Mouse (Mus musculus) liver, adult 2 months (tissue): Measurements from ENCODE around the gene Ugt1a6b. TPM values are rescaled to one million over a fixed set of nuclear protein-coding genes. Genes with fewer than 3 reads are reported as not detected.
A peak's percentile ranks its signal among the peaks of the same experiment; 100 is the strongest.
"Not testable (repeated sequence)": the region's sequence is repeated elsewhere in the genome, so short reads cannot be mapped to it uniquely, and the experiment has no call there.

ENCODE experiments used
- DNase-seq: peaks from one replicate; pipeline ENCODE4 v3.0.0-alpha.2; 2011; ENCODE audit warnings: low read depth, low spot score; ENCODE audit errors: extremely low read depth
- H3K27ac ChIP-seq: fragments of 200-500 bp; replicated peaks from 2 replicates; pipeline ENCODE4 v1.5.1; 2012; ENCODE audit warnings: low read depth, mild to moderate bottlenecking, control low read depth, inconsistent platforms, low read length; ENCODE audit not compliant: insufficient read depth
- H3K27me3 ChIP-seq: fragments of 200-500 bp; 2 replicates; pipeline ENCODE4 v1.6.1; 2012; ENCODE audit warnings: mild to moderate bottlenecking, moderate library complexity, low read length, inconsistent platforms; ENCODE audit not compliant: control insufficient read depth, insufficient read depth
- H3K36me3 ChIP-seq: fragments of 200-500 bp; 2 replicates; pipeline ENCODE4 v1.6.1; 2012; ENCODE audit warnings: low read length, inconsistent platforms; ENCODE audit not compliant: control insufficient read depth, insufficient read depth
- H3K4me1 ChIP-seq: fragments of 200-500 bp; 2 replicates; pipeline ENCODE4 v1.6.1; 2011; ENCODE audit warnings: low read length; ENCODE audit not compliant: control insufficient read depth, insufficient read depth
- H3K4me3 ChIP-seq: fragments of 200-500 bp; 2 replicates; pipeline ENCODE4 v1.5.1; 2011; ENCODE audit warnings: low read depth, mild to moderate bottlenecking, control low read depth, low read length, moderate library complexity; ENCODE audit not compliant: insufficient read depth
- H3K79me2 ChIP-seq: fragments of 200-500 bp; 2 replicates; pipeline ENCODE4 v1.6.1; 2012; ENCODE audit warnings: inconsistent platforms, mild to moderate bottlenecking, low read length, moderate library complexity; ENCODE audit not compliant: control insufficient read depth, insufficient read depth
- H3K9ac ChIP-seq: fragments of 200-500 bp; 2 replicates; pipeline ENCODE4 v1.6.1; 2012; ENCODE audit warnings: low read depth, mild to moderate bottlenecking, control low read depth, inconsistent platforms, low read length
- CTCF ChIP-seq: fragments of 200-500 bp; IDR thresholded peaks from 2 replicates; pipeline ENCODE4 v1.5.1; 2011; ENCODE audit warnings: low read depth, low read length, control low read depth
- POLR2A ChIP-seq: fragments of 200-500 bp; IDR thresholded peaks from 2 replicates; pipeline ENCODE4 v1.6.1; 2011; ENCODE audit warnings: low read length, control low read depth; ENCODE audit not compliant: insufficient read depth; ENCODE audit errors: extremely low read depth
- WGBS: fragments of 180-500 bp; shearing (Covaris S2); methylation state at CpG from one replicate; pipeline ENCODE4 v1.1.7; 2018; 5-methylcytosine and 5-hydroxymethylcytosine counted together
- polyA plus RNA-seq: library from polyadenylated mRNA; depleted of rRNA; stranded (reverse); fragments of >200 nt; gene quantifications from 2 replicates; pipeline ENCODE4 v1.2.3, GENCODE M21; 2012
- total RNA-seq: library from RNA; depleted of rRNA; stranded (reverse); fragments of >200 nt; gene quantifications from 2 replicates; pipeline ENCODE4 v1.2.3, GENCODE M21; 2014

Gene Ugt1a6b
- total and polyA plus RNA-seq, 2 experiments = 91.0 to 97.1 TPM

DNA sequence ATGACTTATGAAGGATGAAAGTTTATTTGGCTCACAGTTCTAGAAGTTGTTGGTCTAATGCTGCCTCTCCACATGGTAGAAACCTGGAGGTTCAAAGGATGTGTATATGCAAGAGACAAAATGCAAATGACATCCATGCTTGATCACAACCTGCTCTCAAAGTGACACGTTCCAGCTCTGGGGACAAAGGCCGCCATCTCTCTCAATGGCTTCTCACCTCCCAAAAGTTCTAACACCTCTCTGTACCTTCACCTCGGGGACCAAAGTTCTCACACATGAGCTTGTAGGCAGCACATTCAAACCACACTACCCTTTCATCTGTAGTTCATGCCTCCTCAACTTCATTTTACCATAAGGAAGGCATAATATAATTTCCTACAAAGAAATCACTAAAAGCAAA is 114.5 kb downstream of the Ugt1a6b start:
- peaks cover 9% of the 10 kb centered on the region for H3K79me2 ChIP-seq
- H3K36me3 ChIP-seq = peaks cover 27% of the 10 kb centered on the region
- DNase-seq = peak; percentile 78
- WGBS = 38% methylated on average over 3 of the region's 3 CpGs
- H3K4me1 ChIP-seq = peaks cover 8% of the 10 kb centered on the region
- no peaks in the 10 kb centered on the region for H3K27me3 ChIP-seq
- no peak overlapping the region for H3K27ac ChIP-seq
- H3K9ac ChIP-seq = no peak overlapping the region
- no peak overlapping the region for H3K4me3 ChIP-seq
- TF ChIP-seq POLR2A (no peak), CTCF (no peak)

DNA sequence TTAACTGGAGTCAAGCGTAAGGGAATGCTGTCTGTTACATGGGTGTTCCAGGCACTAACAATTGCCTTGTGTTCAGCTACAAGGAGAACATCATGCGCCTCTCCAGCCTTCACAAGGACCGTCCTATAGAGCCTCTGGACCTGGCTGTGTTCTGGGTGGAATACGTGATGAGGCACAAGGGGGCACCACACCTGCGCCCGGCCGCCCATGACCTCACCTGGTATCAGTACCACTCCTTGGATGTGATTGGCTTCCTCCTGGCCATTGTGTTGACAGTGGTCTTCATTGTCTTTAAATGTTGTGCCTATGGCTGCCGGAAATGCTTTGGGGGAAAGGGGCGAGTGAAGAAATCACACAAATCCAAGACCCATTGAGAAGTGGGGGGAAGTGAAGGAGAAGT is 115.0 kb downstream of the Ugt1a6b start:
- no peak overlapping the region for H3K4me3 ChIP-seq
- H3K36me3 ChIP-seq = peaks cover 27% of the 10 kb centered on the region
- no peak for DNase-seq
- no peak for TF ChIP-seq POLR2A
- TF ChIP-seq CTCF = no peak
- H3K79me2 ChIP-seq = peaks cover 9% of the 10 kb centered on the region
- 77% methylated on average over 9 of the region's 9 CpGs for WGBS
- no peak overlapping the region for H3K9ac ChIP-seq
- H3K27ac ChIP-seq = no peak overlapping the region
- no peaks in the 10 kb centered on the region for H3K27me3 ChIP-seq
- H3K4me1 ChIP-seq = peaks cover 8% of the 10 kb centered on the region

DNA sequence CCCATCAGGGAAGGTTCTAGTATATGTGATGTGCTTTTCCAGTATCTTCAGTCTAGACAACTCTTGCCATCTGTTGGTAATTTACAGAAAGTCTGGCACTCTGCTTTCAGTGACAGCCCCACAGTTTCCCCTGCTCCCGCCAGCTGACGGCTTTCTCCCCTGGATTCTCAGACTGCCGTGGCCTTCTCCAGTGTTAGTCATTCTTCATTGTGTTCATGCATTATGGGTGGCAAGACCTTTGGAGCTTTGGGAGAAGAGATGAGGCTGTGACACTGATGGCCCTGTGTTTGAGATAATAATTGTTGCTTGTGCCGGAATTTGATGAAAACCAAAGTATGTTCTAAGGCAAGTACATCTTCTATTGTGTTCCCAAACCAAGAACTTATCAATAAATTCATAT is 115.5 kb downstream of the Ugt1a6b start:
- Histone ChIP-seq H3K9ac (no peak overlapping the region), H3K4me3 (no peak overlapping the region), H3K27ac (no peak overlapping the region), H3K36me3 (peaks cover 27% of the 10 kb centered on the region), H3K27me3 (no peaks in the 10 kb centered on the region), H3K4me1 (peaks cover 8% of the 10 kb centered on the region), H3K79me2 (peaks cover 9% of the 10 kb centered on the region)
- no peak for TF ChIP-seq CTCF
- no peak for TF ChIP-seq POLR2A
- WGBS = 52% methylated on average over 4 of the region's 4 CpGs
- no peak for DNase-seq

DNA sequence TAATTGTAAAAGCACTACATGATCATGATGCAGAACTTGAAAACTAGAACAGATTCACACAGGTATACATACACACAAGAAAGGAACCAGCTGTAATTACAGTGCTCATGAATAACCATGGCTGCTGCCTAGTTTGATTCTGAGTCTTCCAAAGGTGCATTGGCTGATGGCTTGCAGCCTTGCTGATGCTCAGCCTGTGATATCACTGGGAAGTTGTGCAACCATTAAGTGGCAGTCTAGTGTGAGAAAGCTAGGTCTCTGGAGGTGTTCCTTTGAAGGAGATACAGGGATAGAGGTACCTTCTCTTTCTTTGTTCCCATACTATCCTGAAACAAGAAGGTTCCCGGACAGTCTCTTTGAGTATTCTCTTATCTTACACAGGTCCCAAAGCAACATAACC is 116.0 kb downstream of the Ugt1a6b start:
- Histone ChIP-seq H3K27ac (no peak overlapping the region), H3K9ac (no peak overlapping the region), H3K4me3 (no peak overlapping the region), H3K4me1 (peaks cover 8% of the 10 kb centered on the region), H3K36me3 (peaks cover 27% of the 10 kb centered on the region), H3K27me3 (no peaks in the 10 kb centered on the region), H3K79me2 (peaks cover 8% of the 10 kb centered on the region)
- DNase-seq = peak; percentile 70
- no peak for TF ChIP-seq CTCF
- no peak for TF ChIP-seq POLR2A
- 16% methylated on average over 1 of the region's 1 CpGs for WGBS

DNA sequence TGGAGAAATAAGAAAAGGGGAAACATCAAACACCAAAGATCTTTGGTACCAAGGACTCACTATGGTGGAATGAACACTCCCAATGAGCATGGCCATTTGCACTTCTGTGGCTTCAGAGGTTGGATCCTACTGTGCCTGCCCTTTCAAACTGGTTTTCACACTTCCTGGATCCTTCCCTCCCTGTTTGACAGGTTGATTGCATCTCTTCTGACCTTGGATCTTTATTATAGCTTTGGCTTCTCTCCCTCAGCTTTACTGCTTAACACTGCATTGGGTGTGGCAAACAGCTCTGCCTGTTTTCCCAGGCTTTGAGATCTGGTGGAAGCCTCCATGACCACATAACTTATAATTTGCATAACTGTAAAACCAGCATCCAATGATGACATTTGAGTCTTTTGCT is 117.3 kb downstream of the Ugt1a6b start:
- DNase-seq = peak; percentile 53
- no peaks in the 10 kb centered on the region for H3K79me2 ChIP-seq
- no peaks in the 10 kb centered on the region for H3K27me3 ChIP-seq
- no peak overlapping the region for H3K4me3 ChIP-seq
- TF ChIP-seq CTCF = no peak
- TF ChIP-seq POLR2A = no peak
- no peak overlapping the region for H3K27ac ChIP-seq
- H3K36me3 ChIP-seq = peaks cover 22% of the 10 kb centered on the region
- peaks cover 2% of the 10 kb centered on the region; the same call in 1 of the 2 replicates for H3K4me1 ChIP-seq
- H3K9ac ChIP-seq = no peak overlapping the region

DNA sequence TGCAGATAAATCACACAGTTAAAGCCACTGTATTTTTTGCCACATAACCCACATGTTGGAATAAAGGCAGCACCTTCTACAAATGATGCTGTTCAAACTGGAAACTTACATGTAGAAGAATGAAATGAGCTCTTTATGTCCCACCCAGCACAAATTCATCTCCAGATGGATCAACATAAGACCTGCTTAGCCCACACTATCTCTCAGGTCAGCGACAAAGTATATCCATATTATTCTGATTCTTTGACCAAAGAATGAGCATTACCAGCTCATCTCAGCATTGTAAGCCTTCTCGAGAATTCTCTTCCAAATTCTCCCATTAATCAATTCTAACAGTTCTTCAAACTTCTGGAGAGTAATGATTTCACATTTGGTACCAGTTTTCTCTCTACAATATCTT is 119.2 kb downstream of the Ugt1a6b start:
- no peak for DNase-seq
- peaks cover 2% of the 10 kb centered on the region; the same call in 1 of the 2 replicates for H3K4me1 ChIP-seq
- H3K36me3 ChIP-seq = peaks cover 5% of the 10 kb centered on the region
- H3K27me3 ChIP-seq = no peaks in the 10 kb centered on the region
- H3K4me3 ChIP-seq = no peak overlapping the region
- no peaks in the 10 kb centered on the region for H3K79me2 ChIP-seq
- 52% methylated on average over 2 of the region's 2 CpGs for WGBS
- H3K9ac ChIP-seq = no peak overlapping the region
- H3K27ac ChIP-seq = no peak overlapping the region
- TF ChIP-seq CTCF = no peak
- no peak for TF ChIP-seq POLR2A

DNA sequence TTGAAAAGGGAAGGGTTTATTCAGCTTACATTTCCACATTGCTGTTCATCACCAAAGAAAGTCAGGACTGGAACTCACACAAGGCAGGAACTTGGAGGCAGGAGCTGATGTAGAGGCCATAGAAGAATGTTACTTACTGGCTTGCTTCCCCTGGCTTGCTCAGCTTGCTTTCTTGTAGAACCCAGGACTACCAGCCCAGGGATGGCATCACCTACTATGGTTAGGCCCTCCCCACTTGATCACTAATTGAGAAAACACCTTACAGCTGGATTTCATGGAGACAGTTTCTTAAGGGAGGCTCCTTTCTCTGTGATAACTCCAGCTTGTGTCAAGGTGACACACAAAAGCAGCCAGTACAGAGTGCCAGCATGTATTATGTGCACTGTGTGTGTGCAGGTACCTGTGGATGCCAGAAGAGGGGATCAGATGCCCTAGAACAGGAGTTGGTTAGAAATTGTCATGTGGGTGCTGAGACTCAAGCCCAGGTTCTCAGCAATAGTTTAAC is 120.0 kb downstream of the Ugt1a6b start:
- H3K79me2 ChIP-seq, H3K4me1 ChIP-seq, DNase-seq, H3K9ac ChIP-seq, H3K4me3 ChIP-seq, H3K36me3 ChIP-seq, H3K27ac ChIP-seq, H3K27me3 ChIP-seq: not testable (repeated sequence)
